In genomic region chr3:158479677-158480076, GRCm38 (mm10) we compare ENCODE assay signal across 15 mouse cellular contexts.
"Had no signal": no experiment of that assay in that cellular context is flagged by ENCODE, and none has a peak within 500 bp of the region (broad histone marks: within the 10 kb centered on the region; RNA-seq: fewer than 3 reads in every experiment).

No protein-coding gene starts in this region.

- DNase-seq: retina, postnatal 1 day; right cerebral cortex, adult 18-20 months; right cerebral cortex, postnatal 14 days; right cerebral cortex, postnatal 25 days; right cerebral cortex, postnatal 4 days; spleen, adult 18-20 months; thymus, adult 18-20 months; thymus, adult 2 months; thymus, postnatal 14 days; thymus, postnatal 25 days; thymus, postnatal 36 days; thymus, postnatal 4 days had no signal

- H3K4me2 ChIP-seq: neural tube, embryonic 15.5 days; stomach, embryonic 15.5 days had no signal

- H3K9ac ChIP-seq: neural tube, embryonic 15.5 days; stomach, embryonic 15.5 days had no signal

- H3K36me3 ChIP-seq: neural tube, embryonic 15.5 days; stomach, embryonic 15.5 days had no signal

- H3K9me3 ChIP-seq: neural tube, embryonic 15.5 days; stomach, embryonic 15.5 days had no signal

- H3K4me1 ChIP-seq: neural tube, embryonic 15.5 days; stomach, embryonic 15.5 days had no signal

- H3K4me3 ChIP-seq: neural tube, embryonic 15.5 days; stomach, embryonic 15.5 days had no signal

- H3K27ac ChIP-seq: neural tube, embryonic 15.5 days; stomach, embryonic 15.5 days; stomach, postnatal 0 days had no signal

- H3K27me3 ChIP-seq: neural tube, embryonic 15.5 days; stomach, embryonic 15.5 days had no signal
